Mouse (Mus musculus) hindbrain, embryonic 11.5 days (tissue): ENCODE results near the gene Qrfp. TPM values are rescaled to one million over a fixed set of nuclear protein-coding genes. Genes with fewer than 3 reads are reported as not detected.

ENCODE experiments used
- ATAC-seq: fragments of 200-750 bp; cut with Nextera tagmentation; 2 replicates; pipeline ENCODE4 v1.8.0; 2017; ENCODE audit warnings: mild to moderate bottlenecking, moderate TSS enrichment, moderate library complexity; ENCODE audit not compliant: low FRiP score
- DNase-seq: peaks from one replicate; pipeline ENCODE4 v3.0.0-alpha.2; 2015; ENCODE audit warnings: low spot score
- H3K27ac ChIP-seq: fragments of 300-500 bp; sonication (generic); 2 replicates; pipeline ENCODE4 v1.5.1; 2014; ENCODE audit warnings: mild to moderate bottlenecking, low read depth, low read length
- H3K27me3 ChIP-seq: fragments of 300-500 bp; sonication (generic); 2 replicates; pipeline ENCODE4 v1.6.1; 2014; ENCODE audit warnings: mild to moderate bottlenecking, low read length, moderate library complexity, mixed read lengths; ENCODE audit not compliant: control insufficient read depth, insufficient read depth
- H3K36me3 ChIP-seq: fragments of 300-500 bp; sonication (generic); 2 replicates; pipeline ENCODE4 v1.6.1; 2014; ENCODE audit warnings: mild to moderate bottlenecking, low read length, moderate library complexity, mixed read lengths; ENCODE audit not compliant: control insufficient read depth, insufficient read depth
- H3K4me1 ChIP-seq: fragments of 300-500 bp; sonication (generic); replicated peaks from 2 replicates; pipeline ENCODE4 v1.6.1; 2014; ENCODE audit warnings: low read length, mixed read lengths; ENCODE audit not compliant: control insufficient read depth, insufficient read depth
- H3K4me2 ChIP-seq: fragments of 300-500 bp; sonication (generic); replicated peaks from 2 replicates; pipeline ENCODE4 v1.6.1; 2014; ENCODE audit warnings: mild to moderate bottlenecking, low read depth, low read length
- H3K4me3 ChIP-seq: fragments of 300-500 bp; sonication (generic); 2 replicates; pipeline ENCODE4 v1.5.1; 2014; ENCODE audit warnings: low read depth, low read length
- H3K9ac ChIP-seq: fragments of 300-500 bp; sonication (generic); 2 replicates; pipeline ENCODE4 v1.6.1; 2014; ENCODE audit warnings: low read depth, low read length
- H3K9me3 ChIP-seq: fragments of 300-500 bp; sonication (generic); 2 replicates; pipeline ENCODE4 v1.6.1; 2016; ENCODE audit warnings: low read length; ENCODE audit not compliant: control insufficient read depth
- WGBS: fragments of 180-500 bp; shearing (Covaris S2); extraction: QIAGEN DNeasy Blood & Tissue Kit; methylation state at CpG from one replicate; pipeline ENCODE4 v1.1.7; 2014; 5-methylcytosine and 5-hydroxymethylcytosine counted together
- polyA plus RNA-seq: library from polyadenylated mRNA; unstranded; fragments of >200 nt; fragmentation: Nextera tagmentation; extraction: Ambion mirVana; gene quantifications from 2 replicates; pipeline ENCODE4 v1.2.1, GENCODE M21; 2014

Qrfp gene
- polyA plus RNA-seq, 1 experiment from 2014 or later, result 0.28 TPM

DNA sequence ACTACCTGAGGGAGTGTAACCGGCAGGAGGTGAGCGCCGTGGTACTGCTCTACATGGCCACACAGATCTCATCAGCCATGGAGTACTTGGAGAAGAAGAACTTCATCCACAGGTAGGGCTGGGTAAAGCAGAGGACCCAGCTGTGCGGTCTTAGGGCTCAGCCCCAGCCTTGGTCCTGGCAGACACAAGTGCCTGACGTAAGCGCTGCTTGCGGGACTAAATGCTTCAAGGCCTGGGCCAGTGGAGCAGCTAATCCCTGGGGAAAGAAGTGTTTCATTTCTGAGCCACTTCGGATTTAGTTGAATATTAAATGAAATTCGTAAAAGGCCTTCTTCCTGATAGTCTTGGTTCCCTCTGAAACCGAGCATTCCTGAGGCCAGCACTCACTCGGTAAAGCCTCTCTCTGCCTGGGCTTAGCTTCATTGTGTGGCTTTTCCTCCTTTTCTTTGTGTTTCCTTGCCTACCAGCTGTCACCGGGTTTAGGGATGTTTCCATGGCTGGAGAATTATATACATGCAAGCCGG lies 19.6 kb downstream of the Qrfp start:
- 90% methylated on average over 13 of the region's 13 CpGs for WGBS
- Histone ChIP-seq H3K9ac (no peak overlapping the region), H3K9me3 (no peaks in the 10 kb centered on the region), H3K4me2 (no peak overlapping the region), H3K27ac (no peak overlapping the region), H3K4me3 (no peak overlapping the region), H3K4me1 (no peaks in the 10 kb centered on the region), H3K27me3 (no peaks in the 10 kb centered on the region), H3K36me3 (peaks cover 13% of the 10 kb centered on the region)
- DNase-seq, result no peak
- no peak for ATAC-seq

DNA sequence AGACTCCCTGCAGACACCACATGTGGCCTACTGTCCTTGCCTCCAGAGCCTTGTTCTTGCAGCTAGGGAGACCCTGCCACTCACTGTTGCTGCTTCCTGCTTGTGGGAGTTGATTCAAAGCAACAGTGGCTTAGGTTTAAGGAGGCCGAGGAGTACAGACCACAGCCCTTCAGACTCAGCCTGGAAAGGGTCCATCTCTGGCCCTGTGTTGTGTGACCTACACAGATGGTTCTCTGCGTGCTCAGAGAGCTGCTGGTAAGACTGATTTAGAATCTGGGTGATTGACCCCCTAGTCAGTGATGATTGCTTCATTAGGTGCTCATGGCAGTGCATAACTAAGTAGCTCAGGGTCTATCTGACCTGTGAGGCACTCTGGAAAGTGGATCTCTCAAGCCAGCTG lies 21.2 kb downstream of the Qrfp start:
- H3K27ac ChIP-seq, result no peak overlapping the region
- no peak for ATAC-seq
- no peak overlapping the region for H3K4me3 ChIP-seq
- H3K36me3 ChIP-seq, result peaks cover 12% of the 10 kb centered on the region; the same call in 1 of the 2 replicates
- no peak overlapping the region for H3K9ac ChIP-seq
- 89% methylated on average over 2 of the region's 2 CpGs for WGBS
- no peak for DNase-seq
- no peak overlapping the region for H3K4me2 ChIP-seq
- H3K9me3 ChIP-seq, result no peaks in the 10 kb centered on the region
- H3K4me1 ChIP-seq, result no peaks in the 10 kb centered on the region
- no peaks in the 10 kb centered on the region for H3K27me3 ChIP-seq

DNA sequence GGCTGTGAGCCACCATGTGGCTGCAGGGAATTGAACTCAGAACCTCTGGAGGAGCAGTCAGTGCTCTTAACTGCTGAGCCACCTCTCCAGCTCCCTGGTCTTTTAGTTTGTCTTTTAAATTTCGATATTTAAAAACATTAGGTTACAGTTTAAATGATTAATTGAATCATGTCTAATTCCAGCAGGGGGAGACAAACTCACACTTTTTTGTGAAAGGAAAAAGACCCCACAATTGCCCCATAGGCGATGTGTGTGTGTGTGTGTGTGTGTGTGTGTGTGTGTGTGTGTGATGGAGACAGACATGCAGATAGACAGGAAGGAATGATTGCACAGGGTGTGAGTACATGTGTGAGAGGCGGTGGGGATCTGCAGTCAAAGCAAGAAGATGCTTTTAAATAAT lies 22.2 kb downstream of the Qrfp start:
- no peak for DNase-seq
- H3K36me3 ChIP-seq, result peaks cover 12% of the 10 kb centered on the region; the same call in 1 of the 2 replicates
- H3K27ac ChIP-seq, result no peak overlapping the region

DNA sequence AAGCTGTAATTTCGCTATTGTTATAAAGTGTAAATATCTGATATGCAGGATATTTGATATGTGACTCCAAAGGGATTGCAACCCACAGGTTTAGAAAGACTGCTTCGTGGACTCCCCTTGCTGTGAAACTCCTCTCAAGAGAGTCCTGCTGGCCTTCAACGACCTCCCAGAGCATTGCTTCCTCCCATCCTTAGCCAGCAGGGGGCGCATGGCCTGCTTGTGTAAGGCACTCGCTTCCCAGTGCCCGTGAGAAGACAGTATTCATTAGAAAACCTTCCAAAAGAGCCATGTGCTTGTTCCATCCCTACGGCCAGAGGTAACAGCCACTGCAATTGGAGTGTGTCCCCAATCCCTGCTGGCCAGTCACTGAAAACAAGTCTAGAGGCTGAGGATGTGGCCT lies 23.4 kb downstream of the Qrfp start:
- H3K9ac ChIP-seq, result no peak overlapping the region
- no peak overlapping the region for H3K4me2 ChIP-seq
- H3K9me3 ChIP-seq, result no peaks in the 10 kb centered on the region
- no peak for ATAC-seq
- WGBS, result 21% methylated on average over 7 of the region's 7 CpGs
- H3K27ac ChIP-seq, result no peak overlapping the region
- H3K4me1 ChIP-seq, result no peaks in the 10 kb centered on the region
- peaks cover 12% of the 10 kb centered on the region; the same call in 1 of the 2 replicates for H3K36me3 ChIP-seq
- DNase-seq, result peak; percentile 92
- H3K27me3 ChIP-seq, result no peaks in the 10 kb centered on the region
- no peak overlapping the region for H3K4me3 ChIP-seq

More for the DNA sequence above, 22.2 kb downstream of the Qrfp start:
- ATAC-seq, result no peak
- no peak overlapping the region for H3K4me2 ChIP-seq
- no peaks in the 10 kb centered on the region for H3K9me3 ChIP-seq
- 88% methylated on average over 3 of the region's 3 CpGs for WGBS
- no peaks in the 10 kb centered on the region for H3K27me3 ChIP-seq
- no peaks in the 10 kb centered on the region for H3K4me1 ChIP-seq
- no peak overlapping the region for H3K4me3 ChIP-seq
- no peak overlapping the region for H3K9ac ChIP-seq

DNA sequence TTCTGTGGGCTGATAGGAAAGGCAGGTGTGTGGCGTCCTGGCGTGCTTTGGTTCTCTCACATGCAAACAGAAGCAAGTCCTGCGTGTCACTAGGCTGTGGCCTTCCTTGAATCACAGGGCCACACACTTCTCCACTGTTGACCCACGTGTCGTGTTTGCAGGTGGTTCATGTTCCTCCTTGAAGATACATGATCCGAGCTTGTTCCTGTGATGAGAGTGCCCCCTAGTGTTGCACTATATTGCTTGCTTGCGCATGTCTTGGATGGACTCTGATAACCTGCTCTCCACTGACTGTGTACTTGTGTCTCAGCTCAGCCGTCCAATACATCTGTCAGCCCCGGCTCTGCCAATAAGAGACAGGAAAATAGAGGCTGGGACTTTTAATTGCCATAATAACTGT lies 25.3 kb downstream of the Qrfp start:
- Histone ChIP-seq H3K27ac (no peak overlapping the region), H3K9ac (no peak overlapping the region), H3K27me3 (no peaks in the 10 kb centered on the region), H3K4me2 (no peak overlapping the region), H3K36me3 (peaks cover 9% of the 10 kb centered on the region), H3K4me1 (no peaks in the 10 kb centered on the region), H3K4me3 (no peak overlapping the region), H3K9me3 (no peaks in the 10 kb centered on the region)
- ATAC-seq (no peak), DNase-seq (peak; percentile 80)
- 50% methylated on average over 9 of the region's 9 CpGs for WGBS

DNA sequence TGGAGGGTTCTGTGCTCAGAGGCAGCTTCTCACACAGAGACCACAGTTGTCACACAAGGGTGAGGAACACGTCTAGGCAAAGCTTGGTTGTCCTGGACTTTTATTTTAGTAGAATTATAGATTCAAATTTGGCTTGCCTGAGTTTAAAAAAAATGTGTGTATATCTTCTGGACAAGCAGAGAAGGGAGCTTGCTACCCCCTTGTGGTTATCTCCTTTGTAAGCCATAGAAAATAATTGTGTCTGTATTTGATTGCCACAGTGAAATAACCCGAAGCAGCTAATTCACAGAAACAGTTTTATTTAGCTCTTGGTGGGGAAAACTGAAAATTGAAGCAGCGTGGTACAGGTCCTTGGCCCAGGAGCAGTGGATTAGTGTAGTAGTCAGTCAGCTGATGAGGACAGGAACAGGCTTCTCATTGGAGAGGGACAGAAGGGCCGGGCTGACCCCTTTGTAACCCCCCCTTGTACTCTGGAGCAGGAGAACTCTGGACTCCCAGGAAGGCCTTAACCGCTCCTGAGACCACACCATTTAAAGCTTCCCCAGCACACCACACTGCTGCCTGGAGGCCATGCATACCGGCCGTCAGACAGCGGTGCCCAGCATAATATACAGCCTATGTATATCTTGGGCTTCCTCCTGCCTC lies 27.3 kb downstream of the Qrfp start:
- H3K4me3 ChIP-seq, result no peak overlapping the region
- no peak overlapping the region for H3K27ac ChIP-seq
- H3K9me3 ChIP-seq, result no peaks in the 10 kb centered on the region
- no peak overlapping the region for H3K4me2 ChIP-seq
- peaks cover 10% of the 10 kb centered on the region for H3K36me3 ChIP-seq
- no peaks in the 10 kb centered on the region for H3K4me1 ChIP-seq
- ATAC-seq (no peak), DNase-seq (no peak)
- H3K27me3 ChIP-seq, result no peaks in the 10 kb centered on the region
- no peak overlapping the region for H3K9ac ChIP-seq
- WGBS, result 76% methylated on average over 8 of the region's 8 CpGs

DNA sequence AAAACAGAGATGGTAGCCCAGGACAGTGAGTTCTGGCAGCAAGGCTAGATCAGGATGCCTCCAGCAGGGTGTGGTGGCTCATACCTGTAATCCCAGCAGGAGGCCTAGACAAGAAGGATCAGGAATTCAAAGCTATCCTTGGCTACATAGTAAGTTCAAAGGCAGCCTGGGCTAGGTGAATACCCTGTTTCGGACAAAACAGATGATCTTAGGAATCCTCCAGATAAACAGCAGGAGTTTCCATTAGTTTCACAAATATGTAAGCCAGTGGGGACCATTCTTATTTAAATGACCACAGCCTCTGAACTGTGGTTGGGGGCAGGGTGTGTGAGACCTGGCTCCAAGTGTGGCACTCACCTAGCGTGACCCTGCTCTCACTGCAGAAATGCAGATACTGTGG lies 31.1 kb downstream of the Qrfp start:
- Histone ChIP-seq H3K4me3 (no peak overlapping the region), H3K4me2 (no peak overlapping the region), H3K27me3 (no peaks in the 10 kb centered on the region), H3K36me3 (peaks cover 4% of the 10 kb centered on the region), H3K4me1 (no peaks in the 10 kb centered on the region), H3K9me3 (no peaks in the 10 kb centered on the region), H3K27ac (no peak overlapping the region), H3K9ac (no peak overlapping the region)
- WGBS, result 82% methylated on average over 2 of the region's 2 CpGs
- ATAC-seq, result no peak
- no peak for DNase-seq

DNA sequence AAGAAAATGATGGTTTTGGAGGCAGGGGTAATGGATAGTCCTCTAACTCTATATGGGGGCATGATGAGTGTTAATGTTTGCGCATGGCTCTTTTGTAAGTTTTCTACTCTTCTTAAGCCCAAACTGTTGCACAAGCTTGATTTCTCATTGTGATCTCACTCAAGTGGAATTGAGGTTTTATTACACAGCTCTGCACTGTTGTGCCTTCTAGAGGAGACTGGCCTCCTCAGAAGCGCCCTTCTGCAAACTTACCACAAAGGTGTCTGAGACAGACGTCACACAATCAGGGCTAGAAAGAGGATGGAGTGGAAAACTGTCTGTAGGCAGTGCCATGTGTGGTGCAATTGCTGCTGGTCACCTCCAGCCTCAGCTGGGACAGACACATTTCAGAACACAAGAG lies 33.9 kb downstream of the Qrfp start:
- peaks cover 4% of the 10 kb centered on the region for H3K36me3 ChIP-seq
- H3K27ac ChIP-seq, result no peak overlapping the region
- H3K4me3 ChIP-seq, result no peak overlapping the region
- no peak overlapping the region for H3K4me2 ChIP-seq
- no peaks in the 10 kb centered on the region for H3K4me1 ChIP-seq
- no peak overlapping the region for H3K9ac ChIP-seq
- no peaks in the 10 kb centered on the region for H3K27me3 ChIP-seq
- 95% methylated on average over 3 of the region's 3 CpGs for WGBS
- no peak for ATAC-seq
- no peak for DNase-seq
- no peaks in the 10 kb centered on the region for H3K9me3 ChIP-seq

DNA sequence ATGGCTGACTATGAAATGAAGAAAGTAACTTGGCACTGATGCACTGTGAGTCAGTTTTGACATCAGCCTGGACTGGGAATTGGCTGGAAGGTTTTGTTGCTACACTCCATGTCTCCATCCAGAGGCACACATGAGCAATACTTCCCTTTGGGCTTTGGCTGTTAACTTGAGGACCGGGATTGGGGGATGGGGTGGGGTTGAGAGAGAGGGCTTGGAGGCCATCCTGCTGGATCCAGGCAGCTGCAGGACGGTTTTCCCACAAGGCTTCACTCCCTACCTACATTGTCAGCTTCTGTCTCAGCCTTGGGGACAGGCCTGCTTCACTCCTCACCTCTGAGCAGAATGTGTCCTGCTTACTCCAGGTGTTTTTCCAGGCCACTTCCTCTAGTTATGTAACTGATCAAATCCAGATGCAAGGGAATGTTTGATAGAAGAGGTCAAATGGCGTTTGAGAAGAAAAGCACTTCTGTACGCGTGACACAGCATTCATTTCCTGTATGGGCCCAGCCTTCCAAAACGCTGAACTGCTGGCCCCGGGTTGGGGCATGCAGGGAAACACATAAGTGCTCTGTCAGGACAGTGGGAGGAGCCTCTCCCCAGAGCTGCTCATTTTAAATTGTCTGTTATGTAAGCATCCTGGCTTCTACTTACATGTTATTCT lies 39.5 kb downstream of the Qrfp start:
- no peak for ATAC-seq
- 50% methylated on average over 7 of the region's 7 CpGs for WGBS
- H3K27ac ChIP-seq, result no peak overlapping the region

More for the DNA sequence above, 39.5 kb downstream of the Qrfp start:
- DNase-seq, result peak; percentile 35
- Histone ChIP-seq H3K9ac (no peak overlapping the region), H3K4me2 (no peak overlapping the region), H3K9me3 (no peaks in the 10 kb centered on the region), H3K36me3 (no peaks in the 10 kb centered on the region), H3K27me3 (no peaks in the 10 kb centered on the region), H3K4me3 (no peak overlapping the region), H3K4me1 (peaks cover 3% of the 10 kb centered on the region)
